Mouse (Mus musculus) thymus, postnatal 36 days (tissue): ENCODE results near the gene Akr1c14.
"Not testable (repeated sequence)": the region's sequence is repeated elsewhere in the genome, so short reads cannot be mapped to it uniquely, and the experiment has no call there.

ENCODE experiments used
- DNase-seq, 2 experiments: peaks; one replicate each; pipeline ENCODE4 v3.0.0; 2022; ENCODE audit warnings: mixed read lengths in 2 of 2

Akr1c14 gene

DNA sequence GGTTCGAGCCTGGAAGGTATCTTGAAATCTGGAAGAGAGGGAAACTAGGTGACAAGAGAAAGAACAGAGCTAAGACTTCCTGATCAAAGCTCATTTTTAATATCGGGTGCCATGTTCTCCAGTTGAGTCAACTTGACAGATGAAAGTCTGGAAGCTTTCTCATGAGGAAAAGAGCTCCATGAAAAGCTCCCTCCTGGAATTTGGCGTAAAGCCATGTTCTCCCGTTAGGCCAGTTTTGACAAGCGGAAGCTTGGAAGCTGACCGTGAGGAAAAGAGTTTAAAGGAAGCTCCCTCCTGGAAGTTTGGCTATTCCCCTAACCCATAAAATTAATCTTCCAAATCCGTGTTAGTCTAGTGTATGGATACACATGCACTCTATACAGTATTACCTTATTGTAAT, 74.3 kb downstream of the Akr1c14 start:
- DNase-seq, result no peak

DNA sequence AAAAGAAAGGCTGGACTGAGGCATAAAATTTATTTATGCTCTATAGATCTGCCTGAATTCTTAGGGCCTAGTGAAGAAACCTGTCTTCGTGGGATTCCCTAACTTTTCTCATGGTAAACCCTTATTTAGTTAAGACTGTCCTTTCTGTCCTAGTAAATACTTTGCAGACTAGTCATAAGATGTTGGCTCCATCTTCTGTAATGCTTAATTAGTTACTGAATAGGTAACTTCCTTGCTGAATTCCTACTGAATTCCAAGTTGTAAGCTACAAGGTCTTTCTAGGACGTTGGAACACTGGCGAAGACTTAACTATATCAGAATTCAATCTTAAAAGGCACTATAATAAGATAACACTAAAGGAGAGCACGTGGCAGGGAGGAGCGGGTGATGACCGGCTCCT, 75.7 kb downstream of the Akr1c14 start:
- not testable (repeated sequence) for DNase-seq

DNA sequence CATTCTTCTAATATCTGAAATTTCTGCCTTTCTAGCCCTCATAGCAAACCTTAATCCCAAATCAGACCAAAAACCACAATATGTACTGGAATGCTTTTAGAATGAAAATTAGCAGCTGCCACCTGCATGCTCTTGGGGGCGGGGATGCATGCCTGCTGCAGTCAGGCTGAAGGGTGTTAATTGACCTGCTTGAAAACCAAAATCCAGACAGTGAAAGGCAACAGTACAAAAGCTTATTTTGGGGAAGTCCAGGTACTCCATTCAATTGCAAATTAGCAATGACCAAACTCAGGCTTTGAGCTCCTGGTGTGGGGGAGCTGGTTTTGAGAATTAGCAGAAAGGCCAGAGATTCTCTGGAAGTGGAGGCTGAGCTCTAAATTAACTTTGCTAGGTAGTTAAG, 77.0 kb downstream of the Akr1c14 start:
- DNase-seq, result not testable (repeated sequence)

DNA sequence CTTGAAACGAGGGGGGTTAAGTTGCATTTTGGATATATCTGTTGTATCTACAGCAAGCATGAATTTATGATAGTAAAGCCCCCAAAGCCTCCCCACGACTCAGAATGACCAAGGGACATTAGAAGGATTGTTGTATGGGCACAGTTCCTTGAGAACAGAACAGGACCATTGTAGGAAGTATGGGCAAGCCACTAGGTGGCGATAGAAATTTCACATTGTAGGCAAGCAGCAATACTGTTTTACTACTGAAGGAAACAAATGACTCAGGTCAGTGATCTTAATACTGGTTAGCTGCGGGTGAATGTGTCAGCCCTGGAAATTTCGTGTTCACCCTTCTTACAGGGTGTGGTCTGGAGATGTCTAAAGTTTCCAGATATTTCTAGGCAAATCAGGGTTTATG, 80.3 kb downstream of the Akr1c14 start:
- DNase-seq, result no peak

DNA sequence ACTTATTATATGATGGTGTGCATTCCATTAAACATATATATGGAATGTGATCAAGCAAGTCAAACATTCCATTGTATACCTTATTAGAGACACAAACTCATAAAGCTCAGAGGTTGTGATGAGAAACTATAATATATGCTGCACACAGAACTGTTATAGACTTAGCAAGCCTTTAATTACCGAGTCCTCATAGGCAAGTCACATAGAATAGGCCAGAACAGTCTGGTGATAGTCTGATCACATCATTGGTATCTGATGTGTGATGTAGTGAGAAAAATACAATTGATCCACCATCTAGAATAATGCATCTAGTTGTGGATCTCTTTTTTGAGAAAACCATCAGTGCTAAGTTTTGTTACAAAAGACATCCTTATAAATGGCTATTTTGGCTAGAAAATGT, 82.5 kb downstream of the Akr1c14 start:
- DNase-seq, result no peak

DNA sequence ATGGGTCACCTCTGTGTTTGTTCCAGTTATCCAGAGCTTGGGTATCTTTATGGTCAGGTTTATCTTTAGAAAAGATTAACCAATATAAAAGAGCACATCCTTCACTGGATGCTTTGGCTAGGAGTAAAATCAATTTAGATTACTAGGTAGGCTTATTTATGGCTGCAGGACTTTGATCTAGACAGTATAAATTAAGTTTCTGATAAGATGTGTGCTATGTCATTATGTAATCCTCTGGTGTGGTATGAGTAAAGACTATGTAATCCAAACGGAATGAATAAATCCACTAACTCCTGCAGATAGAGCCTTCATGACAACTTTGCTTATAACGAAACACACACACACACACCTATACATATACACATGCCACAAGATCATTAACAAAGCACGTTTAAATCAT, 82.9 kb downstream of the Akr1c14 start:
- no peak for DNase-seq

GRCm38 (mm10) chr13:4133070-4133469, 84.3 kb downstream of the Akr1c14 start:
- no peak for DNase-seq
